12 mouse cellular contexts compared by ENCODE assay signal in the genomic region with DNA sequence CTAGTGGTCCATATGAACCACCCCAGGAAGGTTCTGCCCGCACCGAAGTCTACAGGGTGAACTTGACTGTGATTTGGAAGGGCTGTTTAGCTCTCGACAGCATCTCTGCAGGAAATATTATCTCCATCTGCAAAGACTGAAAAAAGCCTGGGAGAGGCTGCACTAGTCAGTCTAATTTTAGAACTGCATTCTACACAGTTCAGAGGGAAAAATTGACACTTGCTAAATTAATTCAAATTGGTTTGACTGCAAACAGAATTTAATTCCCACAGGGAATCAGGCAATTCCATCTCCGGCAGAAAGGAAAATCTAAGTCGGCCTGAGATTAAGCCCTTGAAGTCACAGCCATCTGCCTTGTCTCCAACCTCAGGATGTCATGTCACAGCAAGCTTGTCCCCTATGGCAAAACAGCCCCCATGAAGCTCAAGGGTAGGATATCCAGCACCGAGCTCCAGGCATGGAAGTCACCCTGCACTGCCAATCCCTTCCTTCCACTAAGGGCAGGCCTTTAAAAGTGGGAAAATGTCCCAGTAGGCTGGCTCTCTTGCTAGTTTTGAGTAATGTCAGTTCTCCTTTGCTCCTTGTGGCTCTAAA.
DNase-seq lines count a peak whose midpoint lies in the region; ATAC-seq and TF ChIP-seq lines count a peak whose summit lies in the region.
"Had no signal": no experiment of that assay in that cellular context is flagged by ENCODE, and none has a peak within 500 bp of the region (broad histone marks: within the 10 kb centered on the region; RNA-seq: fewer than 3 reads in every experiment).

No protein-coding gene starts in this region.

- H3K36me3 ChIP-seq in heart, embryonic 12.5 days, result no peaks in the 10 kb centered on the region
- H3K36me3 ChIP-seq: limb, embryonic 12.5 days; neural tube, embryonic 13.5 days had no signal

- WGBS in heart, embryonic 12.5 days, result 37% methylated on average over 6 of the region's 6 CpGs

- H3K9ac ChIP-seq in heart, embryonic 12.5 days, result no peak overlapping the region
- H3K9ac ChIP-seq: limb, embryonic 12.5 days; neural tube, embryonic 13.5 days had no signal

- no peaks in the 10 kb centered on the region for H3K27me3 ChIP-seq in heart, embryonic 12.5 days (replicated peaks)
- H3K27me3 ChIP-seq: limb, embryonic 12.5 days; neural tube, embryonic 13.5 days had no signal

- ATAC-seq in heart, embryonic 12.5 days (ENCODE audit: insufficient number of reproducible peaks, low FRiP score), result no peak

- TF ChIP-seq POLR2A in brain, embryonic 14.5 days (IDR thresholded peaks at IDR 0.05; ENCODE audit: borderline replicate concordance, extremely low read depth, insufficient read depth, insufficient read length, poor library complexity, severe bottlenecking), result no peak

- no peak for TF ChIP-seq CTCF in brain, embryonic 14.5 days (IDR thresholded peaks at IDR 0.05; ENCODE audit: borderline replicate concordance, extremely low read depth, insufficient read depth, insufficient read length)
- TF ChIP-seq CTCF in left cerebral cortex, adult 2 months (IDR thresholded peaks at IDR 0.05), result no peak; the same call in 1 of the 2 replicates

- no peak overlapping the region for H3K4me3 ChIP-seq in heart, embryonic 12.5 days
- H3K4me3 ChIP-seq in left cerebral cortex, adult 2 months, result no peak overlapping the region
- H3K4me3 ChIP-seq: limb, embryonic 12.5 days; neural tube, embryonic 13.5 days had no signal

- intact Hi-C loops in left cerebral cortex, adult 2 months (cut with DNase I), result no loop called here

- DNase-seq in heart, adult 8-10 months (ENCODE audit: low spot score), result no peak
- DNase-seq in brain, embryonic 14.5 days (ENCODE audit: low read depth), result peak; percentile 60
- DNase-seq in cerebellum, postnatal 14 days, result peak; percentile 19 to 43
- no peak for DNase-seq in left cerebral cortex, adult 2 months (ENCODE audit: extremely low spot score in 1 of 2, low spot score in 2 of 2)
- no peak for DNase-seq in thymus, postnatal 0 days (ENCODE audit: low spot score)
- DNase-seq in lung, adult 18-20 months, result no peak
- DNase-seq: adrenal gland, postnatal 14 days; lung, postnatal 14 days had no signal

- H3K9me3 ChIP-seq in heart, embryonic 12.5 days (replicated peaks), result peaks cover under 1% of the 10 kb centered on the region; the same call in 1 of the 2 replicates
- H3K9me3 ChIP-seq: limb, embryonic 12.5 days; neural tube, embryonic 13.5 days had no signal

- H3K27ac ChIP-seq in heart, embryonic 12.5 days (ENCODE audit: poor library complexity, severe bottlenecking), result peak overlapping the region; percentile 60; the same call in 1 of the 2 replicates
- peak overlapping the region; percentile 79 for H3K27ac ChIP-seq in left cerebral cortex, adult 2 months
- H3K27ac ChIP-seq: kidney, postnatal 0 days; limb, embryonic 12.5 days; neural tube, embryonic 13.5 days had no signal

- H3K4me1 ChIP-seq in heart, embryonic 12.5 days (replicated peaks), result peaks cover 27% of the 10 kb centered on the region
- H3K4me1 ChIP-seq: limb, embryonic 12.5 days; neural tube, embryonic 13.5 days had no signal

- H3K4me2 ChIP-seq in heart, embryonic 12.5 days, result no peak overlapping the region
- H3K4me2 ChIP-seq: limb, embryonic 12.5 days; neural tube, embryonic 13.5 days had no signal

Comparison
In these comparisons a context has a peak if more than half of its experiments do, and no peak if none do; other contexts are left out.
1. DNase-seq: peak in brain, embryonic 14.5 days (single experiment) and cerebellum, postnatal 14 days (2 of 2); none in heart, adult 8-10 months (single experiment), left cerebral cortex, adult 2 months (0 of 2), thymus, postnatal 0 days (single experiment) and lung, adult 18-20 months (0 of 2).